Mouse (Mus musculus): Measurements from ENCODE around the gene Ybx1.
A peak's percentile ranks its signal among the peaks of the same experiment; 100 is the strongest.

- TF ChIP-seq POLR2A (IDR thresholded peaks at IDR 0.05; ENCODE audit: borderline replicate concordance, extremely low read depth, insufficient read depth, insufficient read length, poor library complexity, severe bottlenecking) (no peak), CTCF (IDR thresholded peaks at IDR 0.05; ENCODE audit: borderline replicate concordance, extremely low read depth, insufficient read depth, insufficient read length) (peak; percentile 85; the same call in 1 of the 2 replicates)
These were observed 55.2 kb downstream of the Ybx1 start for GRCm38 (mm10) chr4:119239181-119239682.
